Mouse (Mus musculus): ENCODE results near the gene Adrm1. TPM values are rescaled to one million over a fixed set of nuclear protein-coding genes. Genes with fewer than 3 reads are reported as not detected.

Gene Adrm1
- polyA plus RNA-seq, 1 experiment from 2014 or later, result 264 TPM

DNA sequence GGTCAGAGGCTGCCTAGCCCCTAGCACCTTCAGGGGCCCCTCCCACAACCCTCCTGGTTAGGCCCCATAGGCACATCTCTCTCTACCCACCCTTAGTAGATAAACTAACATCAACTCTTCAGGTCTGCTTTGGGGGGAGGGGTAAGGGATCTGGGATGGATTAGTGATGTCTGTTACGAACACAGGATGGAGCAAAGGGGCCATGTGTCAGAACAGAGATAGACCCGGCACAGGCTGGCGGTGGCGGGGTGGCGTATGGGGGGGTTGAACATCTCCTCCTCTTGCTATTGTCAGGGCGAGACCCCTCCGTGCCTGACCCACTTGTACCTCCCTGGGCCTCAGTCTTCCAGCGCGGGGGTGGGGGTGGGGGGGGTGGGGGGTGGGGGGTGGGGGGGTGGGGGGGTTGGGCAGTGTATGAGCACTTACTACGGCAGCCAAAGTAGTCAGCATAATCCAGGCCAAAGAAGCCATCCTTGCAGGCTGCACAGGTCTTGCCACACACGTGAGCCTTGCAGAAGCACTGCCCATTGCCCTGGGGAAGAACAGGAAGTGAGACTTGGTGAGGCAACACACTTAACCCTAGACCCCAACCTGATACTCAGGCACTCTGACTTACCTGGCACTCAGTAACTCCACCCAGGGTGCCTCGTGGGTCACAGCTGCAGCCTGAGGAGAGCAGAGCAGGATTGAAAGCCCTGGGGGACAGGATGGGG is 25.5 kb downstream of the Adrm1 start:
- peaks cover 78% of the 10 kb centered on the region for H3K36me3 ChIP-seq (replicated peaks)

DNA sequence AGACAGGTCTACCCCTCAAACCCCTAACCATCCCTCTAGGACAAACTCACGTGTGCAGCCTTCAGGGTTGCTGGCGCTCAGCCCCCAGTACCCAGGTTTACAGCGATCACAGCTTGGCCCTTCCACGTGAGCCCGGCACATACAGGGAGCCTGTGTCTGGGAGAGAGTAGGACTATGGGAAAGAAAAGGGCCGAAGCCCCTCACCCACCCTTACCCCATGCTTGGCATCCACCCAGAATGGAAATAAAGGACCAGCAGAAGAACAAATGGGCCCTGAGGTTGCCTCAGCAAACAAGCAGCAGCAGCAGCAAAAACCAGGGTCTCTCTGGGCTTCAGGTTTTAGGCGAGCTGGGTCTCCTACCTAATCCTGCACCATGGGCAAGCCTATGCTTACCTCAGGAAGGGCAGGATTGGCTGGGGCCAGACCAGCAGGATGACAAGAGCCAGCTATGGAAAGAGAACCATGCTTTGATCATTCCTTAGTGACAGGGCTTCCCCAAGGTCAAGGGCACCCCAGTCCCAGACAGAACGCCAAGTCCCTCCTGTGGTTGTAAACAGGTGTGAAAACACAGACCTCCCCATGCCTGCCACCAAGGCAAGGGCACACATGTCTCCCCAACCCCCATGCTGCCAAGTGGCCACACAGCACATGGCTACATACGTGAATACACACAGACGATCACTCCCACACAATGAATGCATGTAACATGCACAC is 26.2 kb downstream of the Adrm1 start:
- no peak for DNase-seq (ENCODE audit: low spot score)
- Histone ChIP-seq H3K27ac (replicated peaks) (no peak overlapping the region), H3K4me1 (peaks cover 43% of the 10 kb centered on the region), H3K27me3 (replicated peaks; ENCODE audit: low read depth, poor library complexity, severe bottlenecking) (no peaks in the 10 kb centered on the region), H3K36me3 (replicated peaks) (peaks cover 78% of the 10 kb centered on the region), H3K9me3 (no peaks in the 10 kb centered on the region), H3K4me3 (no peak overlapping the region)
- WGBS, result 90% methylated on average over 10 of the region's 10 CpGs

More for the DNA sequence above, 25.5 kb downstream of the Adrm1 start:
- no peak overlapping the region for H3K27ac ChIP-seq (replicated peaks)
- WGBS, result 72% methylated on average over 12 of the region's 12 CpGs
- H3K4me1 ChIP-seq, result peaks cover 35% of the 10 kb centered on the region
- H3K27me3 ChIP-seq (replicated peaks; ENCODE audit: low read depth, poor library complexity, severe bottlenecking), result no peaks in the 10 kb centered on the region
- peak; percentile 32 for DNase-seq (ENCODE audit: low spot score)
- H3K9me3 ChIP-seq, result no peaks in the 10 kb centered on the region
- no peak overlapping the region for H3K4me3 ChIP-seq

DNA sequence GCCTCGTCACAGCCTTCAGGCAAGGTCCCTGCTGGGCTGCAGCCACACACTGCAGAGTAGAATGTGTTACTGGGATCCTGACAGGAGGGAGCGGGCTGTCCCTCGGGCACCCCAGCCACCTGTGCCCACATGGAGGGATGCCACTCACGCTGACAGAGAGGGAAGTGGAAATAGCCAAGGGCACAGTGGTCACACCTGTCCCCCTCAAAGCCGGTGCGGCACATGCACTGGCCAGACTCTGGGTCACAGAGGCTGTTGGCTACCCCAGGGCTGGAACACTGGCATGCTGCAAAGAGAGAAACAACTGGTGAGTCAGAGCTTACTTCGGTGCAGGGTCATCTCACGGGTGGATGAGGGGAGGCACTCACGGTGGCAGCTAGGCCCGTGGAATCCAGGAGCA is 27.5 kb downstream of the Adrm1 start:
- DNase-seq (ENCODE audit: low spot score), result no peak
- H3K36me3 ChIP-seq (replicated peaks), result peaks cover 66% of the 10 kb centered on the region
- H3K9me3 ChIP-seq, result no peaks in the 10 kb centered on the region
- H3K27me3 ChIP-seq (replicated peaks; ENCODE audit: low read depth, poor library complexity, severe bottlenecking), result no peaks in the 10 kb centered on the region
- peaks cover 43% of the 10 kb centered on the region for H3K4me1 ChIP-seq
- H3K4me3 ChIP-seq, result no peak overlapping the region
- 91% methylated on average over 10 of the region's 10 CpGs for WGBS
- no peak overlapping the region for H3K27ac ChIP-seq (replicated peaks)

DNA sequence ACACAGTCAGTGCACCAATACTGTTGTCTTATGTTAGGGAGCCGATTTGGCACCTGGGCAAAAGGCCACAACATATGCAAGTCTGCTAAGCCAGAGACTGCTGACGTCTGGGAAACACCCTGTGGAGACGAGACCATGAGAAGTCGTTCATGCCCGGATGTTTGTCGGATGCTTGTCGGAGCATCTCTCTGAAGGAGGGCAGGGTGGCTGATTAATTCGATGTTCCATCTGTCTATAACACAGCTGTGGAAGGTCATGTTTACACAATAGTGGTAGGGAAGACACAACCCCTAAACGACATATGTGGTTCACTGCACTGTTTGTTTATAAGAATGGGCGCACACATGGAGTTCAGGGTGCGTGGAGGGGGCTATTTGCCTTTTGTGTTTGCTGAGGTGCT is 29.4 kb downstream of the Adrm1 start:
- Histone ChIP-seq H3K27ac (replicated peaks) (no peak overlapping the region), H3K9me3 (no peaks in the 10 kb centered on the region), H3K4me3 (no peak overlapping the region), H3K36me3 (replicated peaks) (peaks cover 57% of the 10 kb centered on the region), H3K27me3 (replicated peaks; ENCODE audit: low read depth, poor library complexity, severe bottlenecking) (no peaks in the 10 kb centered on the region), H3K4me1 (peaks cover 41% of the 10 kb centered on the region)
- 80% methylated on average over 11 of the region's 11 CpGs for WGBS
- DNase-seq (ENCODE audit: low spot score), result no peak

DNA sequence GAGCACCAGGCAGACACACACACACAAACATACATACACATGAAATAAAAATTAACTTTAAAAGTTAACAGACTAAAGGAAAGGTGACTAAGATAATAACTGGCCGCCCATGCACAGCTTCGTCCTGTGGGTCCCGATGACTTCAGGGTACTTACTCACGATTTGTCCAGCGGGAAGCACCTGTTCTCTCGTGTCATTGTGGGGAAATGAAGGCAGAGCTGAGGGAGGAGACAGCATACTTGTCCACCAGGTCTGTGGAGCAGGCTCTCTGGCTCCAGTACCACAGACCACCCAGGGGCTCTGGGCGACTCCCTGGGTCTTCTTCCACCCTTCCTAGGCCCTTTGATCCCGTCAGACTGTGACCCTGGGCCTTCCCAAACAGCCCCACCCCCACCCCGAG is 30.0 kb downstream of the Adrm1 start:
- Histone ChIP-seq H3K4me3 (no peak overlapping the region), H3K27ac (replicated peaks) (no peak overlapping the region), H3K36me3 (replicated peaks) (peaks cover 57% of the 10 kb centered on the region), H3K4me1 (peaks cover 37% of the 10 kb centered on the region), H3K9me3 (no peaks in the 10 kb centered on the region), H3K27me3 (replicated peaks; ENCODE audit: low read depth, poor library complexity, severe bottlenecking) (no peaks in the 10 kb centered on the region)
- no peak for DNase-seq (ENCODE audit: low spot score)
- 74% methylated on average over 9 of the region's 9 CpGs for WGBS

DNA sequence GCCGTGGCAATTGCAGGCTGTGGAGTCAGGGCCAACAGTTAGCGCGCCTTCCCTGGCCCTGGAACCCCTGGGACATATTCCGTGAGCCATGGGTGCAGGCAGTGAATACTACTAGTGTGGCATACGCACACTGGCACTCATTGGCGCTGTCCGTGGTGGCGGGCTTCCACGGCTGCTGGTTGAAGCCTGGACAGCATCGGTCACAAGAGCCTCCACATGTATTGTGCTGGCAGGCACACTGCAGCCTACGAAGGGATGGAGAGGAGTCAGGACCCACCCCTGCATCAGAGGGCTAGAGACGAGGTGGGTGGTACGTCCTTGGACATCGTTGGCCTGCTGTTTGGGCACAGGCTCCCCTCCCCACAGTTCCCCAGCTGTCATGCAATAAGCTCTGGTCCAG is 31.0 kb downstream of the Adrm1 start:
- Histone ChIP-seq H3K27ac (replicated peaks) (no peak overlapping the region), H3K27me3 (replicated peaks; ENCODE audit: low read depth, poor library complexity, severe bottlenecking) (no peaks in the 10 kb centered on the region), H3K4me1 (peaks cover 30% of the 10 kb centered on the region), H3K4me3 (no peak overlapping the region), H3K36me3 (replicated peaks) (peaks cover 59% of the 10 kb centered on the region), H3K9me3 (no peaks in the 10 kb centered on the region)
- WGBS, result 94% methylated on average over 14 of the region's 14 CpGs
- no peak for DNase-seq (ENCODE audit: low spot score)

DNA sequence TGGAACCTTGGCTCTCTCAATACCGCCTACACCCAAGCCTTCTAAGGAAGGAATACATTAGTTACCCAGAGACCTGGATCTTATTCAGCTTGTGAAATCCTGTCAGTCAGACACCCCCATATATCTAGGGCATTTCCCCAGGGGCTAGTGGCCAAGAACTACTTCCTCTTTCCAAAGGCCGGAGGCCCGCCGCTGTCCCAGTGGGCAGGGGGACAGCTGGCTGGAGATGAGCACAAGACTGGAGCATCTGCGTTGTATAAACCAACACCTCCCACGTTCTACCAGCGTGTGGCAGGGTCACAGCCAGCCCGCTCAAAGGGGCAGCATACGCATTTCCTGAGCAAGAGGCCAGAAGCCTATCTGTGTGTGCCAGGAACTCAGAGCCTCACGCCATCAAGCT is 31.5 kb downstream of the Adrm1 start:
- Histone ChIP-seq H3K36me3 (replicated peaks) (peaks cover 53% of the 10 kb centered on the region), H3K27me3 (replicated peaks; ENCODE audit: low read depth, poor library complexity, severe bottlenecking) (no peaks in the 10 kb centered on the region), H3K9me3 (no peaks in the 10 kb centered on the region), H3K4me3 (no peak overlapping the region), H3K27ac (replicated peaks) (no peak overlapping the region), H3K4me1 (peaks cover 29% of the 10 kb centered on the region)
- DNase-seq (ENCODE audit: low spot score), result no peak
- whole genome bisulfite sequencing, result 83% methylated on average over 10 of the region's 10 CpGs

DNA sequence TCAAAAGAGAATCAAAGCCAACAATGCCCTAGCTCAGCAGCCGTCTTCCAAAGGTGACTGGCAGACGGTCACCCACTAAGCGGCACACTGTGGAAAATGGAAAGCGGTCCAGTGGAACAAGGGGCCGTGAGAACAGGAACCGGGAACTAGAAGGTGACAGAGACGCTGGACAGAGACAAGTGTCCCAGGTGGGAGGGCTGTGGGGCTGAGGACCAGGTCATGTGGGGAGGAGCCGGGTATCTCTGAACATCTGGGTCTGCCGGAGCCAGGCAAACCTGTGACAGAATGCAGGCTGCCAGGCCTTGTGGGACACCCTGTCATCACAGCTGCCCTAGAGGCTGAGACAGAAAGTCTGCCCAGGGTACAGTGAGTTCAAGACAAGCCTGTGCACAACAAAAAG is 33.2 kb downstream of the Adrm1 start:
- Histone ChIP-seq H3K4me1 (peaks cover 32% of the 10 kb centered on the region), H3K27me3 (replicated peaks; ENCODE audit: low read depth, poor library complexity, severe bottlenecking) (no peaks in the 10 kb centered on the region), H3K9me3 (no peaks in the 10 kb centered on the region), H3K36me3 (replicated peaks) (peaks cover 41% of the 10 kb centered on the region), H3K27ac (replicated peaks) (no peak overlapping the region), H3K4me3 (no peak overlapping the region)
- DNase-seq (ENCODE audit: low spot score), result no peak
- WGBS, result 92% methylated on average over 9 of the region's 9 CpGs

DNA sequence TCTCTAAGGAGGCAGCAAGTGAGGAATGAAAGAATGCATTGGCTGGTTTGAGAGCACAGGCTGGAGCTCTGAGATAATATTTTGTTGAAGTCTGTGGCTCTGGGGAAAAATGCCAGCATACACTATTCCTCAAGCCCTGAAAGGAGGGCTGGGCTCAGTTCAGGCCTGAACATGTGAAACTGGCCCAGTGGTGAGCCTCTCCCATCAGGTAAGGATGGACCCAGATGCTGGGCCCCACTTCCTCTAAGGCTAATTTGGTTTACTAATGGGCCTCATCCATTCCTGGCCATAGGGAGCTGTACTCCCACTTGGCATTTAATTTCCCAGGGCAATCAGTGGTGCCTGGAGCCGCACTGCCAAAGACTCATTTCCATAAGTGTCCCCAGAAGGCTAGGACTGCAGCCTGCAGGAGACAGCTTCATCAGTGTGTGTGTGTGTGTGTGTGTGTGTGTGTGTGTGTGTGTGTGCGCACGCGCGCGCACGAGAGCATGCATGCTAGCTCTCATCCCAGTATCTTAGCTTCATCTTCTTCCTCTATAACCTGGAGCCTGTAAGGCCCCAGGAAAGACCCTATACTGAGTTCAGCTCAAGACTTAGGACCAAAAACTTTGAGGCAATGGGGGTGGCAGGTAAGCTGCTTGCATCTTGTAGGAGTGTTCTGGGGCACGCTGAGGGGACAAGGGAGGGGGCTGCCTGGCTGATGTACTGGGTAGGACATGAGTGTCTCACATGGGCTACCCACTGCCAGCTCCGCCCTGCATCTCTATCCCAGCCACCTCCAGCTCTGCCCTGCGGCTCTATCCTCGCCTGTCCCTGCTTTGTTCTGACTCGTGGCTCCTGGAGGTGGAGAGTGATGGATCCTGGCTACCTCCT is 34.0 kb downstream of the Adrm1 start:
- Histone ChIP-seq H3K27me3 (replicated peaks; ENCODE audit: low read depth, poor library complexity, severe bottlenecking) (no peaks in the 10 kb centered on the region), H3K4me1 (peaks cover 29% of the 10 kb centered on the region), H3K9me3 (no peaks in the 10 kb centered on the region), H3K4me3 (no peak overlapping the region), H3K36me3 (replicated peaks) (peaks cover 41% of the 10 kb centered on the region), H3K27ac (replicated peaks) (no peak overlapping the region)
- no peak for DNase-seq (ENCODE audit: low spot score)
- 87% methylated on average over 12 of the region's 12 CpGs for WGBS

DNA sequence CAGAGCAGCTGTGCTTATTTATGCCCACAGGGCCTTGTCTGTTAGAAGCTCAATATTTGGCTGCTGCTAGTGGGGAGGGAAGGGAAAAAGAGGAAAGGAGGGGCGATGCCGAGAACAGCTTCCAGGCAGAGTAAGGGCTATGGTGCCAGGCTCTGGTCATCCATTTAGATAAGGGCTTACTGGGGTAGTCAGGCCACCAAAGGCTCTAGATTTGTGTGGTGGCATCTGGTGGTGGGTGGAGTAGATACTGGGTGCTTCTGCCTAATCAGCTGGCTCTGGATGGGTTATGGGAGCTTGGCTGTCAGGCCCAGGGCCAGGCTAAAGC is 34.6 kb downstream of the Adrm1 start:
- no peak overlapping the region for H3K4me3 ChIP-seq
- WGBS, result 95% methylated on average over 2 of the region's 2 CpGs
- no peak overlapping the region for H3K27ac ChIP-seq (replicated peaks)
- H3K9me3 ChIP-seq, result no peaks in the 10 kb centered on the region
- H3K36me3 ChIP-seq (replicated peaks), result peaks cover 39% of the 10 kb centered on the region
- H3K4me1 ChIP-seq, result peaks cover 23% of the 10 kb centered on the region
- no peak for DNase-seq (ENCODE audit: low spot score)
- H3K27me3 ChIP-seq (replicated peaks; ENCODE audit: low read depth, poor library complexity, severe bottlenecking), result no peaks in the 10 kb centered on the region

DNA sequence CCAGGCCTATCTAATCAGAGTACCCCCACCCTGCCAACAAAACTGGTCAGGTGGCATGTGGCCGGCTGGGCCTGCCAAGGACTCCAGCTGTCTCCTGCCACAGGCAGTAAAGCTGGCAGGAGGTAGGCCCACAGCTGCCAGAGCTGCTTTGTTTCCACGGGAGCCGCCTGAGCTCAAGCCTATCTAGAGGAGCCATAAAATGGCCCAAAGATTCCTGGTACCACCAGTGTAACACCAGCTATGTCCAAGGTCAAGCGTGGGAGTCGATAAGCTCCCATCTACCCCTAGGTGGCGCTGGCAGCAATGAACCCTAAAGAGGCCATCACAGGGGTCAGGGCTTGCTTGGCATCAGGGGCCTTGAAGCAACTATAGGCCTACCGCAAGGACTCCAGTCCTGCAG is 36.6 kb downstream of the Adrm1 start:
- H3K9me3 ChIP-seq, result no peaks in the 10 kb centered on the region; the same call in 1 of the 2 replicates

DNA sequence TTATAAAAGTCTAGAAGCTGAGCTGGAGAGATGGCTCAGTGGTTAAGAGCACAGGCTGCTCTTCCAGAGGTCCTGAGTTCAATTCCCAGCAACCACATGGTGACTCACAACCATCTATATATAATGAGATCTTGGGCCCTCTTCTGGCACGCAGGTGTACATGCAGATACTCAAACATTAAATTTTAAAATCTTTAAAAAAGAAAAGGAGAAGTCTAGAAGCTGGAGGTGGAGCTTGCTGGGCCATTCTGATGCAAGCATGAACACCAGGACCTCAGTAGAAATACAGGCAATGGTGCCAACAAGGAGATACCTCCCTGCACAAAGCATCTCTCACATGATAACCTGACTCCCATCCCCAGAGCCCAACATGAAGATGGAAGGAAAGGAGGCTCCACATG is 37.7 kb downstream of the Adrm1 start:
- Histone ChIP-seq H3K9me3 (no peaks in the 10 kb centered on the region; the same call in 1 of the 2 replicates), H3K4me3 (no peak overlapping the region), H3K4me1 (peaks cover 9% of the 10 kb centered on the region; the same call in 1 of the 2 replicates), H3K27me3 (replicated peaks; ENCODE audit: low read depth, poor library complexity, severe bottlenecking) (no peaks in the 10 kb centered on the region), H3K27ac (replicated peaks) (no peak overlapping the region), H3K36me3 (replicated peaks) (peaks cover 38% of the 10 kb centered on the region)
- 85% methylated on average over 1 of the region's 1 CpGs for WGBS
- no peak for DNase-seq (ENCODE audit: low spot score)

More for the DNA sequence above, 36.6 kb downstream of the Adrm1 start:
- peak; percentile 58 for DNase-seq (ENCODE audit: low spot score)
- peaks cover 9% of the 10 kb centered on the region; the same call in 1 of the 2 replicates for H3K4me1 ChIP-seq
- no peak overlapping the region for H3K27ac ChIP-seq (replicated peaks)
- peaks cover 28% of the 10 kb centered on the region for H3K36me3 ChIP-seq (replicated peaks)
- 70% methylated on average over 7 of the region's 7 CpGs for WGBS
- no peak overlapping the region for H3K4me3 ChIP-seq
- no peaks in the 10 kb centered on the region for H3K27me3 ChIP-seq (replicated peaks; ENCODE audit: low read depth, poor library complexity, severe bottlenecking)

All from embryonic facial prominence, embryonic 10.5 days (tissue).